Mouse (Mus musculus): ENCODE measurements around the gene Zmynd12.

The Zmynd12 gene

DNA sequence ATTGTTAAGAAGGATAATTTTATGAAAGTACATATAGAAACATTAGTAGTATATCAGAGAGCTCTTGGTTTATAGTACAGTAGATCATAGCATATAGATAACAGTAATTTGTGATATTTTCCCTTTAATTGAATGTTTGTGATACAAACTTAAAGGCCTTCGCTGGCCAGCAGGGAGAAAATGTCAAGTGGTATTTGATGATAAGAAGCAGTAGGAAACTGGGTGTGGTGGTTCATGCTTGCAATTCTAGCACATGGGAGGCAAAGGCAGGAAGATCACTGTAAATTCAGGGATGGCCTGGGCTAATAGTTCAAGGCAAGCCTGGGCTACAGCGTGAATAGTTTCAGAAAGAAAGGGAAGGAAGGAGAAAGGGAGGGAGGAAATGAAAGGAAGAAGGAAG is 2.5 kb downstream of the Zmynd12 start:
- Histone ChIP-seq H3K36me3 (ENCODE audit: control insufficient read depth, insufficient read depth, low read length, poor library complexity, severe bottlenecking) (no peaks in the 10 kb centered on the region), H3K27me3 (ENCODE audit: control insufficient read depth, insufficient read depth, low read length, poor library complexity, severe bottlenecking) (no peaks in the 10 kb centered on the region)
- DNase-seq (ENCODE audit: low read depth, low spot score) = no peak

GRCm38 (mm10) chr4:119425601-119426000 is 3.0 kb downstream of the Zmynd12 start:
- H3K27me3 ChIP-seq (ENCODE audit: control insufficient read depth, insufficient read depth, low read length, poor library complexity, severe bottlenecking) = no peaks in the 10 kb centered on the region
- DNase-seq (ENCODE audit: low read depth, low spot score) = no peak
- H3K36me3 ChIP-seq (ENCODE audit: control insufficient read depth, insufficient read depth, low read length, poor library complexity, severe bottlenecking) = no peaks in the 10 kb centered on the region

GRCm38 (mm10) chr4:119427680-119428079 is 5.1 kb downstream of the Zmynd12 start:
- Histone ChIP-seq H3K36me3 (ENCODE audit: control insufficient read depth, insufficient read depth, low read length, poor library complexity, severe bottlenecking) (no peaks in the 10 kb centered on the region), H3K27me3 (ENCODE audit: control insufficient read depth, insufficient read depth, low read length, poor library complexity, severe bottlenecking) (no peaks in the 10 kb centered on the region)
- no peak for DNase-seq (ENCODE audit: low read depth, low spot score)

- Histone ChIP-seq H3K27me3 (ENCODE audit: control insufficient read depth, insufficient read depth, low read length, poor library complexity, severe bottlenecking) (no peaks in the 10 kb centered on the region), H3K36me3 (ENCODE audit: control insufficient read depth, insufficient read depth, low read length, poor library complexity, severe bottlenecking) (no peaks in the 10 kb centered on the region)
- peak; percentile 70 for DNase-seq (ENCODE audit: low read depth, low spot score)
Observed at GRCm38 (mm10) chr4:119430678-119431077, 8.1 kb downstream of the Zmynd12 start.

GRCm38 (mm10) chr4:119437936-119438335 is 15.3 kb downstream of the Zmynd12 start:
- Histone ChIP-seq H3K27me3 (ENCODE audit: control insufficient read depth, insufficient read depth, low read length, poor library complexity, severe bottlenecking) (no peaks in the 10 kb centered on the region), H3K36me3 (ENCODE audit: control insufficient read depth, insufficient read depth, low read length, poor library complexity, severe bottlenecking) (no peaks in the 10 kb centered on the region)
- no peak for DNase-seq (ENCODE audit: low read depth, low spot score)

DNA sequence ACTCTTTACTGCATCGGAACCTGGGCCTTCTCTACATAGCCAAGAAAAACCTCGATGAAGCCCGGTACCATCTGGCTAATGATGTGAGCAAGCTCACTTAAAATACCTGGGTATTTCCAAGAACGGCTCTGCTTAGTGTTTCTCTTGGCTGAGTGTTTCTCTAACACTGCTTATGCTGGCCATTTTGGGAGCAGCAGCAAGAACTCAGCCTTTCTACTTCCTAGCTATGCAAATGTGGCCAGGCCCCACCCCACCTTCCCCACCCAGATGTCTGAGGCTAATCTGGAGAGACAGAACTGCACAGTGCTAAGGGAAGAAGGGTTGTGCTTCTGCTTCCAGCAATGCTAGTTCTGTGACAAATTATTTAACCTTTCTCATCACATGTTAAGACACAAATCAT is 19.2 kb downstream of the Zmynd12 start:
- DNase-seq (ENCODE audit: low read depth, low spot score) = no peak
- no peaks in the 10 kb centered on the region for H3K27me3 ChIP-seq (ENCODE audit: control insufficient read depth, insufficient read depth, low read length, poor library complexity, severe bottlenecking)
- no peaks in the 10 kb centered on the region for H3K36me3 ChIP-seq (ENCODE audit: control insufficient read depth, insufficient read depth, low read length, poor library complexity, severe bottlenecking)

DNA sequence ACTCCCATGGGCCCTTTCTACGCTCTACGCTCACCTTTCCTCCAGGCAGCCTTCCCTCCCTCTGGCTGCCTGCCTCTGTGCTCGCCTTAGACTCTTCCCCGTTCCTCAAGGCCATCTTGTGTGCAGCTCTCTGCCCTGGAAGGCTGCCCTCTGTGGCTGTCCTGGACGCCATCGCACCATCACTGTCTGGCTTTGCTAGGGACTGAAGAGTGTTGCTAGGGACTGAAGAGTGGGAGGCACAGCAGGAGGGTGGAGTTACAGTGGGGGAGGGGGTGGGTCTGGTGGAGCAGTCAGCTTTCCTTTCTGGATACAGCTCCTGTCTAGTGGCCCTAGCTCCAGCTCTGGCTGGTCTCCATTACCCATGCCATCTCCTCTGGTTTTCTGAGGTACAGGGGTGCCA is 19.9 kb downstream of the Zmynd12 start:
- DNase-seq (ENCODE audit: low read depth, low spot score) = no peak
- Histone ChIP-seq H3K36me3 (ENCODE audit: control insufficient read depth, insufficient read depth, low read length, poor library complexity, severe bottlenecking) (no peaks in the 10 kb centered on the region), H3K27me3 (ENCODE audit: control insufficient read depth, insufficient read depth, low read length, poor library complexity, severe bottlenecking) (no peaks in the 10 kb centered on the region)

DNA sequence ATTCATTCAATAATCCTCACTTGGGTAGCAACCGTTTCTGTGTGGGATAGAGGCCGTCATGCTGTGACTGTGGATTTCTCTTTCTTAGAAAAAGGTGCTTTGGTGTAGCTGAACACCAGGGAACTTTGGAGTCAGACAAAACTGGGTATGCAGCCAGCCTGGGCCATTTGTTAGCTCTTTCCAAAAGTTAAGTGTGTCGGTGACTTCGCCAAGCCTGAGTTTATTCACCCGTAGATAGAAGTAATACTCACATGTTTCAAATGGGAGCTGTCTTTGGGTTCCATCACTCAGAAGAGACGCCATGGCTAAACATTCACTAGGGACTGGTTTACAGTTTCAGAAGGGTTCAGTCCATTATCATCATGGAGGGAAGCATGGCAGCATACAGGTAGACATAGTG is 24.6 kb downstream of the Zmynd12 start:
- no peak for DNase-seq (ENCODE audit: low read depth, low spot score)

GRCm38 (mm10) chr4:119447786-119448185 is 25.2 kb downstream of the Zmynd12 start:
- Histone ChIP-seq H3K27me3 (ENCODE audit: control insufficient read depth, insufficient read depth, low read length, poor library complexity, severe bottlenecking) (no peaks in the 10 kb centered on the region), H3K36me3 (ENCODE audit: control insufficient read depth, insufficient read depth, low read length, poor library complexity, severe bottlenecking) (no peaks in the 10 kb centered on the region)
- no peak for DNase-seq (ENCODE audit: low read depth, low spot score)

More for the DNA sequence above, 24.6 kb downstream of the Zmynd12 start:
- Histone ChIP-seq H3K36me3 (ENCODE audit: control insufficient read depth, insufficient read depth, low read length, poor library complexity, severe bottlenecking) (no peaks in the 10 kb centered on the region), H3K27me3 (ENCODE audit: control insufficient read depth, insufficient read depth, low read length, poor library complexity, severe bottlenecking) (no peaks in the 10 kb centered on the region)

DNA sequence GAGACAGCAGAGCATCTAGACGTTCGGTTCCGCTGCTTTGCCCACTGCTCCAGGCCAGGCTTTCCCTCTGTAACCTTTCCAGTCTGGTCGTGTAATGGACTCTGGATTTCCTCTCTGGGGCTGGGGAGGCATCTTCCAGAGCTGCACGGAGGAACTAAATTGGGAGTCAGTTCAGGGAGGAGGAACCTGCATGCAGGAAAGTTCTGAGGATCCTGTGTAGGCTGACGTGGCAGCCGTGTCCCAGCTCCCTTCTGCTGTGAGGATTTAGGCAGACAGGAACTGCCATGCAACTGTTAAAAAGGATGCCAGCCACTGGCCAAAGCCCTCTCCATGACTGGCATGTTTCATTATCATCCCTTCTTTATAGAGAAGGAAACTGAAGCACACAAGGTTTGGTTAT is 27.8 kb downstream of the Zmynd12 start:
- H3K27me3 ChIP-seq (ENCODE audit: control insufficient read depth, insufficient read depth, low read length, poor library complexity, severe bottlenecking) = no peaks in the 10 kb centered on the region
- DNase-seq (ENCODE audit: low read depth, low spot score) = no peak
- no peaks in the 10 kb centered on the region for H3K36me3 ChIP-seq (ENCODE audit: control insufficient read depth, insufficient read depth, low read length, poor library complexity, severe bottlenecking)

GRCm38 (mm10) chr4:119453128-119453527 is 30.5 kb downstream of the Zmynd12 start:
- DNase-seq (ENCODE audit: low read depth, low spot score) = no peak
- Histone ChIP-seq H3K36me3 (ENCODE audit: control insufficient read depth, insufficient read depth, low read length, poor library complexity, severe bottlenecking) (no peaks in the 10 kb centered on the region), H3K27me3 (ENCODE audit: control insufficient read depth, insufficient read depth, low read length, poor library complexity, severe bottlenecking) (no peaks in the 10 kb centered on the region)

- H3K27me3 ChIP-seq (ENCODE audit: control insufficient read depth, insufficient read depth, low read length, poor library complexity, severe bottlenecking) = no peaks in the 10 kb centered on the region
- DNase-seq (ENCODE audit: low read depth, low spot score) = no peak
Observed at GRCm38 (mm10) chr4:119453533-119453932, 30.9 kb downstream of the Zmynd12 start.

GRCm38 (mm10) chr4:119460296-119460695 is 37.7 kb downstream of the Zmynd12 start:
- no peaks in the 10 kb centered on the region for H3K27me3 ChIP-seq (ENCODE audit: control insufficient read depth, insufficient read depth, low read length, poor library complexity, severe bottlenecking)
- H3K36me3 ChIP-seq (ENCODE audit: control insufficient read depth, insufficient read depth, low read length, poor library complexity, severe bottlenecking) = no peaks in the 10 kb centered on the region
- DNase-seq (ENCODE audit: low read depth, low spot score) = peak; percentile 24

More at GRCm38 (mm10) chr4:119453533-119453932, 30.9 kb downstream of the Zmynd12 start:
- no peaks in the 10 kb centered on the region for H3K36me3 ChIP-seq (ENCODE audit: control insufficient read depth, insufficient read depth, low read length, poor library complexity, severe bottlenecking)

DNA sequence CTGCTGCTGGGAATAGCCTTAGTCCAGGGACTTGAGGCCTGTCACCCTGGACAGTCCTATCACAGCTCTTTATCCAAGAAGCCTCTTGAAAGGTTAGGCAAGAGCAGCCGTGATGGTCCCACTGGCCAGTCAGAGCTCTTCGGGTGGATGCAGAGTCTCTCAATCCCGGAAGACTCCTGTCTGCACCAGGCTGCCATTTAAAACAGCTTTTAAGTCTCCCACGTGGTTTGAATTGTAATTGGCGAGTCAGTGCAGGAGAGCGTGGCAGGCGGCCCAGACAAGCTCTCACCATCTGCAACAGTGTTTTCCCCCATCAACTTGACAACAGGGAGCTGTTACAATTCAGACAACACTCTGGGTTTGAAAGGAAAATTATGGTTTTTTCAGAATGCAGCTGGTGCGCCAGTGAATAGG is 38.1 kb downstream of the Zmynd12 start:
- no peaks in the 10 kb centered on the region for H3K27me3 ChIP-seq (ENCODE audit: control insufficient read depth, insufficient read depth, low read length, poor library complexity, severe bottlenecking)
- H3K36me3 ChIP-seq (ENCODE audit: control insufficient read depth, insufficient read depth, low read length, poor library complexity, severe bottlenecking) = no peaks in the 10 kb centered on the region
- DNase-seq (ENCODE audit: low read depth, low spot score) = no peak

DNA sequence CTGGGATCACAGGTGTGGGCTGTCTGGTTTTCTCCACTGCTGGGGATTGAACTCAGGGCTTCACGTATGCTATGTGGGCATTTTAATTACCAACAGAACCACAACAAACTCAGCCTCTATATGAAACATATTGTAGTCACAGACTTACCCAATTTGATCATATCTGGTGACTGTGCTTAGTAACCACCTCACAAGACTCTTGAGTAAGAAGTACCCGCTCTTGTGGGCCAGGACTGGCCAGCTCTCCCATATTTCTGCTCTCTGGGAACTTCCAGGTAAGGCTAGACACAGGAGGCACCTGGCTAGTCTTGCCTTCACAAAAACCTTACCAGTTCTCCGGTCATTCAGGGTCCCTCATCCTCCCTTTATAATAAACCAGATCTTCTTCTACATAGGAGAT is 39.8 kb downstream of the Zmynd12 start:
- no peak for DNase-seq (ENCODE audit: low read depth, low spot score)
- no peaks in the 10 kb centered on the region for H3K36me3 ChIP-seq (ENCODE audit: control insufficient read depth, insufficient read depth, low read length, poor library complexity, severe bottlenecking)
- H3K27me3 ChIP-seq (ENCODE audit: control insufficient read depth, insufficient read depth, low read length, poor library complexity, severe bottlenecking) = no peaks in the 10 kb centered on the region
